Mouse (Mus musculus): ENCODE results near the gene Aox1. TPM values are rescaled to one million over a fixed set of nuclear protein-coding genes. Genes with fewer than 3 reads are reported as not detected.

Gene Aox1
- total RNA-seq, 2 experiments from 2014 or later, result 0.42 to 0.76 TPM

Other genes starting within 250 kb of the Aox1 start
- 72.1 and 89.7 TPM in 2 replicates for gene Sgo2a, start 34.0 kb upstream of the Aox1 start, total RNA-seq (2015; ENCODE audit: low replicate concordance)
- 94.0 and 109 TPM in 2 replicates for gene Sgo2a, start 34.0 kb upstream of the Aox1 start, total RNA-seq (2017; ENCODE audit: low replicate concordance)
- gene Kctd18, start 11.0 kb upstream of the Aox1 start, total RNA-seq (2015; ENCODE audit: low replicate concordance), result 7.6 TPM in 1 of 2 replicates, not detected in the other
- gene Kctd18, start 11.0 kb upstream of the Aox1 start, total RNA-seq (2017; ENCODE audit: low replicate concordance), result 1.4 and 11.9 TPM in 2 replicates
- not detected in 2 replicates for gene Aox3, start 83.2 kb downstream of the Aox1 start, total RNA-seq (2015; ENCODE audit: low replicate concordance)
- not detected in 2 replicates for gene Aox3, start 83.2 kb downstream of the Aox1 start, total RNA-seq (2017; ENCODE audit: low replicate concordance)
- not detected in 2 replicates for gene Aox4, start 180.5 kb downstream of the Aox1 start, total RNA-seq (2015; ENCODE audit: low replicate concordance)
- 0.53 TPM in 1 of 2 replicates, not detected in the other for gene Aox4, start 180.5 kb downstream of the Aox1 start, total RNA-seq (2017; ENCODE audit: low replicate concordance)
- gene Aox2, start 248.4 kb downstream of the Aox1 start, total RNA-seq (2015; ENCODE audit: low replicate concordance), result not detected in 2 replicates
- gene Aox2, start 248.4 kb downstream of the Aox1 start, total RNA-seq (2017; ENCODE audit: low replicate concordance), result not detected in 2 replicates

All from erythroid progenitor cell, adult 5-6 weeks (primary cell).